Mouse (Mus musculus): ENCODE results near the gene Lurap1. TPM values are rescaled to one million over a fixed set of nuclear protein-coding genes. Genes with fewer than 3 reads are reported as not detected.

Lurap1 gene
- polyA plus RNA-seq, 1 experiment from 2014 or later = 1.1 TPM

DNA sequence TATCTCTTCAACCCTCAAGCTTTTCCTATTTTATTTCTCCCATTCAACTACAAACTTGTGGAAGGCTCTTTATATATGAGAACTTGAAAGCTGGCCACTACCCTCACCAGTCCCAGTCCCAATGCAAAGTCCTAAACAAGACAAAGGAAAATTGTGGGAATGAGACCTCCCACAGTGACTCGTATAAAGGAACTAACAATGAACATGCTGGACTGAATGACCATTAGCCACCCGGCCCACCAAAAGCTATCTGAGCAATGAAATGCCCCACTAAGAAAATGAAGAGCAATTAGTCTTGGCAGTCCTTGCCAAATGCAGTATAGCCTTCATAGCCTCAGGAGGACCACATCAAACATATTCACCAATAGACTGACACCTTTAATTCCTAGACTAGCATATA is 39.7 kb downstream of the Lurap1 start:
- no peak for DNase-seq (ENCODE audit: low spot score)

GRCm38 (mm10) chr4:116110695-116111094 is 40.4 kb downstream of the Lurap1 start:
- DNase-seq (ENCODE audit: low spot score) = no peak

DNA sequence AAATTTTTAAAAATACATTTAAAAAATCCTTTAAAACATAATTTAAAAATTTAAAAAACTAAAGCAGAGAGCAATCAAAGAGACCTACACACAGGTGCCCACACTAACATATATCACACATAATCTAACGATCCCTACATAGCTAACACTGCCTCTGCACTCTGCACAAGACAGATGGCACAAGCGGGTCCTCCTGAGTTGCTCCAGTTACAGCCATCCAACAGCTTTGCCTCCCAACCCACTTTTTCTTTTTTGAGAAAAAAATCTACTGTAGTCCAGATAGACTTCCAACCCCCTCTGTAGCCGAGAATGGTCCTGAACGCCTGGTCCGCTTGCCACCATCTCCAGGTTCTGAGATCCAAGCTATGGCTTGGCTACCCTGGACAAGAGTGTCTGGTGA is 45.9 kb downstream of the Lurap1 start:
- DNase-seq (ENCODE audit: low spot score) = no peak

GRCm38 (mm10) chr4:116100959-116101358 is 50.2 kb downstream of the Lurap1 start:
- DNase-seq (ENCODE audit: low spot score) = no peak

GRCm38 (mm10) chr4:116097211-116097610 is 53.9 kb downstream of the Lurap1 start:
- DNase-seq (ENCODE audit: low spot score) = no peak

DNA sequence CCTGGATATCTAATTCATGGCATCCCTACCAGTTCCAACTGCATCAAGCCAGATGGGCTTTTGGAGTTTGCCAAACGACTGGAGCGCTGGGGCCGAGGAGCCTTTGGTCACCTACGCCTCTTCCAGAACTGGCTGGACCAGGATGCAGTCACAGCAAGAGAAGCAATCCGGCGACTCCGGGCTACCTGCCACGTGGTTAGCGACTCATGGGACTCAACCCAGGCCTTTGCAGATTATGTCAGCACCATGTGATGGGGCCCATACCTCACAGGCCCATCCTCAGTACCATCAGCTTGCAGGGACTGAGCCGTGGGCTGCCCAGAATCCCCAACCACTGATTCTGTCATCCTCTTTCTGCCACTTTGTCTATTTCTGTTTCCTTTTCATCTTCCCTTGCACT is 54.8 kb downstream of the Lurap1 start:
- DNase-seq (ENCODE audit: low spot score) = no peak

GRCm38 (mm10) chr4:116088510-116089249 is 62.5 kb downstream of the Lurap1 start:
- peak; percentile 48 for DNase-seq (ENCODE audit: low spot score)

Other genes with a start within 250 kb of the Lurap1 start
- 0.04 and 0.05 TPM in 2 replicates for gene Dmbx1, start 211.4 kb downstream of the Lurap1 start, polyA plus RNA-seq (2015; fragmentation: Nextera tagmentation; extraction: Ambion mirVana)
- gene Faah, start 133.4 kb downstream of the Lurap1 start, polyA plus RNA-seq (2015; fragmentation: Nextera tagmentation; extraction: Ambion mirVana) = 3.9 and 4.7 TPM in 2 replicates
- gene Nsun4, start 97.5 kb downstream of the Lurap1 start, polyA plus RNA-seq (2015; fragmentation: Nextera tagmentation; extraction: Ambion mirVana) = 17.9 and 18.6 TPM in 2 replicates
- 652 and 689 TPM in 2 replicates for gene Uqcrh, start 76.3 kb downstream of the Lurap1 start, polyA plus RNA-seq (2015; fragmentation: Nextera tagmentation; extraction: Ambion mirVana)
- 41.6 and 42.1 TPM in 2 replicates for gene Lrrc41, start 76.1 kb downstream of the Lurap1 start, polyA plus RNA-seq (2015; fragmentation: Nextera tagmentation; extraction: Ambion mirVana)
- 26.0 and 26.4 TPM in 2 replicates for gene Rad54l, start 27.6 kb downstream of the Lurap1 start, polyA plus RNA-seq (2015; fragmentation: Nextera tagmentation; extraction: Ambion mirVana)
- gene Pomgnt1, start 27.5 kb downstream of the Lurap1 start, polyA plus RNA-seq (2015; fragmentation: Nextera tagmentation; extraction: Ambion mirVana) = 28.6 and 30.5 TPM in 2 replicates
- 3.2 and 4.1 TPM in 2 replicates for gene Tspan1, start 16.3 kb upstream of the Lurap1 start, polyA plus RNA-seq (2015; fragmentation: Nextera tagmentation; extraction: Ambion mirVana)
- gene 1700042G07Rik, start 22.0 kb upstream of the Lurap1 start, polyA plus RNA-seq (2015; fragmentation: Nextera tagmentation; extraction: Ambion mirVana) = not detected in 2 replicates
- not detected in 2 replicates for gene Gm49337, start 22.0 kb upstream of the Lurap1 start, polyA plus RNA-seq (2015; fragmentation: Nextera tagmentation; extraction: Ambion mirVana)
- 4.2 and 4.7 TPM in 2 replicates for gene Pik3r3, start 70.3 kb upstream of the Lurap1 start, polyA plus RNA-seq (2015; fragmentation: Nextera tagmentation; extraction: Ambion mirVana)

Measured in thymus, postnatal 0 days (tissue).